Mouse (Mus musculus): ENCODE results near the gene Lamtor4.
A peak's percentile ranks its signal among the peaks of the same experiment; 100 is the strongest.

The Lamtor4 gene

GRCm38 (mm10) chr5:138260834-138261233 is 5.6 kb downstream of the Lamtor4 start:
- no peak for DNase-seq (ENCODE audit: low read depth, low spot score)

- DNase-seq (ENCODE audit: low read depth, low spot score), result no peak
These were observed 6.7 kb downstream of the Lamtor4 start for GRCm38 (mm10) chr5:138262001-138262400.

- no peak for DNase-seq (ENCODE audit: low read depth, low spot score)
These were observed 7.4 kb downstream of the Lamtor4 start for GRCm38 (mm10) chr5:138262582-138263240.

- DNase-seq (ENCODE audit: low read depth, low spot score), result peak; percentile 95
These were observed 8.3 kb downstream of the Lamtor4 start, which contains the start of gene BC037034 for GRCm38 (mm10) chr5:138263260-138264206. TSS of gene BC037034 (minus strand) at chr5:138264033.

GRCm38 (mm10) chr5:138264207-138264578 is 8.9 kb downstream of the Lamtor4 start:
- no peak for DNase-seq (ENCODE audit: low read depth, low spot score)

GRCm38 (mm10) chr5:138265712-138266111 is 10.4 kb downstream of the Lamtor4 start:
- DNase-seq (ENCODE audit: low read depth, low spot score), result no peak

- DNase-seq (ENCODE audit: low read depth, low spot score), result no peak
These were observed 11.8 kb downstream of the Lamtor4 start for GRCm38 (mm10) chr5:138267114-138267513.

- DNase-seq (ENCODE audit: low read depth, low spot score), result no peak
These were observed 13.7 kb downstream of the Lamtor4 start for GRCm38 (mm10) chr5:138268980-138269379.

- no peak for DNase-seq (ENCODE audit: low read depth, low spot score)
These were observed 15.9 kb downstream of the Lamtor4 start for GRCm38 (mm10) chr5:138271232-138271631.

GRCm38 (mm10) chr5:138272409-138272923 is 17.2 kb downstream of the Lamtor4 start, which contains the start of gene Gal3st4:
TSS of gene Gal3st4 (minus strand) at chr5:138272840.
- peak; percentile 58 for DNase-seq (ENCODE audit: low read depth, low spot score)

GRCm38 (mm10) chr5:138274186-138274585 is 18.9 kb downstream of the Lamtor4 start:
- DNase-seq (ENCODE audit: low read depth, low spot score), result no peak

- DNase-seq (ENCODE audit: low read depth, low spot score), result peak; percentile 61
These were observed 20.2 kb downstream of the Lamtor4 start for GRCm38 (mm10) chr5:138275216-138276050.

- no peak for DNase-seq (ENCODE audit: low read depth, low spot score)
These were observed 22.7 kb downstream of the Lamtor4 start for GRCm38 (mm10) chr5:138277994-138278393.

- DNase-seq (ENCODE audit: low read depth, low spot score), result peak; percentile 100
These were observed 24.5 kb downstream of the Lamtor4 start, which contains the start of the genes Gm43720, Gpc2 and Stag3 for GRCm38 (mm10) chr5:138279585-138280424. TSS of gene Gm43720 (minus strand) at chr5:138279958. TSS of gene Gpc2 (minus strand) at chr5:138280005. TSS of gene Stag3 (plus strand) at chr5:138280240.

- no peak for DNase-seq (ENCODE audit: low read depth, low spot score)
These were observed 25.1 kb downstream of the Lamtor4 start for GRCm38 (mm10) chr5:138280425-138280768.

- DNase-seq (ENCODE audit: low read depth, low spot score), result peak; percentile 34
These were observed 25.5 kb downstream of the Lamtor4 start for GRCm38 (mm10) chr5:138280829-138281228.

- DNase-seq (ENCODE audit: low read depth, low spot score), result no peak
These were observed 26.5 kb downstream of the Lamtor4 start for GRCm38 (mm10) chr5:138281798-138282197.

- DNase-seq (ENCODE audit: low read depth, low spot score), result peak; percentile 49
These were observed 28.3 kb downstream of the Lamtor4 start for GRCm38 (mm10) chr5:138283540-138283939.

- peak; percentile 76 for DNase-seq (ENCODE audit: low read depth, low spot score)
These were observed 32.6 kb downstream of the Lamtor4 start for GRCm38 (mm10) chr5:138287861-138288260.

GRCm38 (mm10) chr5:138291638-138292037 is 36.4 kb downstream of the Lamtor4 start:
- no peak for DNase-seq (ENCODE audit: low read depth, low spot score)

All from ZHBTc4 (cell line).